Mouse (Mus musculus) lung, embryonic 14.5 days (tissue): ENCODE results near the gene Wdr48. TPM values are rescaled to one million over a fixed set of nuclear protein-coding genes. Genes with fewer than 3 reads are reported as not detected.

Experiments used
- ATAC-seq: fragments of 200-750 bp; cut with Nextera tagmentation; 2 replicates; pipeline ENCODE4 v1.8.0; 2017; ENCODE audit warnings: mild to moderate bottlenecking, moderate TSS enrichment, moderate library complexity; ENCODE audit not compliant: insufficient read depth
- DNase-seq: peaks from one replicate; pipeline ENCODE4 v3.0.0-alpha.2; 2015
- H3K27ac ChIP-seq: fragments of 300-500 bp; sonication (generic); 2 replicates; pipeline ENCODE4 v1.5.1; 2014; ENCODE audit warnings: low read depth, mild to moderate bottlenecking, moderate library complexity
- H3K27me3 ChIP-seq: fragments of 300-500 bp; sonication (generic); 2 replicates; pipeline ENCODE4 v1.6.1; 2014; ENCODE audit warnings: low read length, control low read depth; ENCODE audit not compliant: insufficient read depth
- H3K36me3 ChIP-seq: fragments of 300-500 bp; sonication (generic); 2 replicates; pipeline ENCODE4 v1.6.1; 2014; ENCODE audit warnings: control low read depth; ENCODE audit not compliant: insufficient read depth
- H3K4me1 ChIP-seq: fragments of 300-500 bp; sonication (generic); 2 replicates; pipeline ENCODE4 v1.6.1; 2014; ENCODE audit warnings: antibody characterized with exemption, control low read depth; ENCODE audit not compliant: insufficient read depth
- H3K4me2 ChIP-seq: fragments of 300-500 bp; sonication (generic); 2 replicates; pipeline ENCODE4 v1.6.1; 2014; ENCODE audit warnings: mild to moderate bottlenecking
- H3K4me3 ChIP-seq: fragments of 300-500 bp; sonication (generic); 2 replicates; pipeline ENCODE4 v1.5.1; 2014; ENCODE audit warnings: low read depth, low read length
- H3K9ac ChIP-seq: fragments of 300-500 bp; sonication (generic); 2 replicates; pipeline ENCODE4 v1.6.1; 2014
- H3K9me3 ChIP-seq: fragments of 300-500 bp; sonication (generic); 2 replicates; pipeline ENCODE4 v1.6.1; 2016; ENCODE audit warnings: low read depth, low read length, control low read depth
- CTCF ChIP-seq: IDR thresholded peaks from 2 replicates; pipeline ENCODE4 v1.5.1; 2016; ENCODE audit warnings: antibody characterized with exemption, low read depth
- WGBS: fragments of 180-500 bp; shearing (Covaris S2); extraction: QIAGEN DNeasy Blood & Tissue Kit; methylation state at CpG from one replicate; pipeline ENCODE4 v1.1.7; 2014; 5-methylcytosine and 5-hydroxymethylcytosine counted together
- polyA plus RNA-seq: library from polyadenylated mRNA; unstranded; fragments of >200 nt; fragmentation: Nextera tagmentation; extraction: Ambion mirVana; gene quantifications from 2 replicates; pipeline ENCODE4 v1.2.1, GENCODE M21; 2014

Wdr48 gene
- 50.9 and 51.1 TPM in 2 replicates for polyA plus RNA-seq

GRCm38 (mm10) chr9:119894339-119895009, at the start of gene Wdr48:
Wdr48 (plus strand) TSS chr9:119894878.
- Histone ChIP-seq H3K27me3 (no peaks in the 10 kb centered on the region), H3K27ac (peak within 1 kb of the TSS; percentile 81), H3K36me3 (peaks cover 2% of the 10 kb centered on the region; the same call in 1 of the 2 replicates), H3K9ac (peak within 1 kb of the TSS; percentile 84), H3K4me3 (peak within 1 kb of the TSS; percentile 91), H3K4me2 (peak within 1 kb of the TSS; percentile 92), H3K4me1 (no peaks in the 10 kb centered on the region), H3K9me3 (no peaks in the 10 kb centered on the region)
- peak; percentile 100 for ATAC-seq
- 4% methylated on average over 34 of the region's 34 CpGs for WGBS
- no peak for TF ChIP-seq CTCF
- peak; percentile 100 for DNase-seq

- 70% methylated on average over 6 of the region's 6 CpGs for WGBS
- ATAC-seq = no peak
These were observed 47.5 kb upstream of the Wdr48 start for GRCm38 (mm10) chr9:119847187-119847586.

GRCm38 (mm10) chr9:119848671-119849070, 46.0 kb upstream of the Wdr48 start:
- H3K9ac ChIP-seq = no peak overlapping the region
- H3K4me1 ChIP-seq = no peaks in the 10 kb centered on the region
- H3K36me3 ChIP-seq = no peaks in the 10 kb centered on the region
- no peak overlapping the region for H3K4me2 ChIP-seq
- no peak overlapping the region for H3K27ac ChIP-seq
- no peak for TF ChIP-seq CTCF
- ATAC-seq (no peak), DNase-seq (no peak)
- H3K4me3 ChIP-seq = no peak overlapping the region
- no peaks in the 10 kb centered on the region for H3K9me3 ChIP-seq
- no peaks in the 10 kb centered on the region for H3K27me3 ChIP-seq
- 33% methylated on average over 7 of the region's 7 CpGs for WGBS

More at GRCm38 (mm10) chr9:119847187-119847586, 47.5 kb upstream of the Wdr48 start:
- H3K4me2 ChIP-seq = no peak overlapping the region
- H3K4me3 ChIP-seq = no peak overlapping the region
- H3K27ac ChIP-seq = no peak overlapping the region
- no peaks in the 10 kb centered on the region for H3K27me3 ChIP-seq
- no peaks in the 10 kb centered on the region for H3K4me1 ChIP-seq
- DNase-seq = no peak
- no peaks in the 10 kb centered on the region for H3K9me3 ChIP-seq
- H3K36me3 ChIP-seq = no peaks in the 10 kb centered on the region
- H3K9ac ChIP-seq = no peak overlapping the region
- TF ChIP-seq CTCF = no peak

- Histone ChIP-seq H3K4me3 (no peak overlapping the region), H3K4me2 (no peak overlapping the region), H3K9ac (no peak overlapping the region), H3K4me1 (no peaks in the 10 kb centered on the region), H3K27ac (no peak overlapping the region), H3K36me3 (no peaks in the 10 kb centered on the region), H3K9me3 (no peaks in the 10 kb centered on the region), H3K27me3 (no peaks in the 10 kb centered on the region)
- no peak for DNase-seq
- WGBS = 23% methylated on average over 8 of the region's 8 CpGs
- no peak for TF ChIP-seq CTCF
- no peak for ATAC-seq
These were observed 45.5 kb upstream of the Wdr48 start for GRCm38 (mm10) chr9:119849214-119849613.

GRCm38 (mm10) chr9:119852347-119853030, 42.2 kb upstream of the Wdr48 start:
- no peak overlapping the region for H3K27ac ChIP-seq
- no peak overlapping the region for H3K4me3 ChIP-seq
- TF ChIP-seq CTCF = peak; percentile 43
- DNase-seq (no peak), ATAC-seq (no peak)
- H3K9ac ChIP-seq = no peak overlapping the region
- H3K36me3 ChIP-seq = no peaks in the 10 kb centered on the region
- no peaks in the 10 kb centered on the region for H3K9me3 ChIP-seq
- H3K4me1 ChIP-seq = no peaks in the 10 kb centered on the region
- WGBS = 67% methylated on average over 10 of the region's 10 CpGs
- H3K4me2 ChIP-seq = no peak overlapping the region
- no peaks in the 10 kb centered on the region for H3K27me3 ChIP-seq

GRCm38 (mm10) chr9:119853071-119853846, 41.4 kb upstream of the Wdr48 start:
- Histone ChIP-seq H3K27ac (no peak overlapping the region), H3K4me3 (no peak overlapping the region), H3K27me3 (no peaks in the 10 kb centered on the region), H3K4me2 (no peak overlapping the region), H3K4me1 (no peaks in the 10 kb centered on the region), H3K9ac (no peak overlapping the region), H3K36me3 (no peaks in the 10 kb centered on the region), H3K9me3 (no peaks in the 10 kb centered on the region)
- DNase-seq (no peak), ATAC-seq (no peak)
- no peak for TF ChIP-seq CTCF
- WGBS = 57% methylated on average over 2 of the region's 2 CpGs

- no peak for ATAC-seq
- H3K4me2 ChIP-seq = no peak overlapping the region
- no peak overlapping the region for H3K27ac ChIP-seq
- no peak overlapping the region for H3K9ac ChIP-seq
- H3K4me1 ChIP-seq = no peaks in the 10 kb centered on the region
- H3K4me3 ChIP-seq = no peak overlapping the region
- no peaks in the 10 kb centered on the region for H3K9me3 ChIP-seq
- no peaks in the 10 kb centered on the region for H3K36me3 ChIP-seq
- no peak for TF ChIP-seq CTCF
- WGBS = 58% methylated on average over 8 of the region's 8 CpGs
- no peaks in the 10 kb centered on the region for H3K27me3 ChIP-seq
- no peak for DNase-seq
These were observed 40.5 kb upstream of the Wdr48 start for GRCm38 (mm10) chr9:119854170-119854569.
